Mouse (Mus musculus): ENCODE results near the gene Afg1l.

GRCm38 (mm10) chr10:42276507-42277345, 201.6 kb downstream of the Afg1l start, which contains the start of gene Foxo3:
- TF ChIP-seq POLR2A (IDR thresholded peaks at IDR 0.05; ENCODE audit: low read depth, low read length) (peak; percentile 94), CTCF (conservative IDR thresholded peaks at IDR 0.05; ENCODE audit: insufficient read depth, insufficient read length, low read depth, low read length) (no peak)

Data from kidney, adult 2 months (tissue).